Mouse (Mus musculus) liver, embryonic 14.5 days (tissue): ENCODE measurements around the gene Men1. TPM values are rescaled to one million over a fixed set of nuclear protein-coding genes. Genes with fewer than 3 reads are reported as not detected.
"Not testable (repeated sequence)": the region's sequence is repeated elsewhere in the genome, so short reads cannot be mapped to it uniquely, and the experiment has no call there.

Experiments used
- ATAC-seq: fragments of 200-750 bp; cut with Nextera tagmentation; 2 replicates; pipeline ENCODE4 v1.8.0; 2017; ENCODE audit warnings: moderate number of reproducible peaks, mild to moderate bottlenecking, moderate library complexity; ENCODE audit not compliant: insufficient read depth
- DNase-seq, 3 experiments: peaks; one replicate each; pipeline ENCODE4 v3.0.0-alpha.2; 2012 to 2013; ENCODE audit warnings: low read depth in 3 of 3, low spot score in 3 of 3
- H3K27ac ChIP-seq: fragments of 300-500 bp; sonication (generic); 2 replicates; pipeline ENCODE4 v1.5.1; 2014; ENCODE audit warnings: moderate library complexity, mild to moderate bottlenecking, control low read depth, inconsistent platforms
- H3K27me3 ChIP-seq: fragments of 300-500 bp; sonication (generic); 2 replicates; pipeline ENCODE4 v1.6.1; 2014; ENCODE audit warnings: mild to moderate bottlenecking, low read length, moderate library complexity; ENCODE audit not compliant: control insufficient read depth, insufficient read depth
- H3K36me3 ChIP-seq: fragments of 300-500 bp; sonication (generic); replicated peaks from 2 replicates; pipeline ENCODE4 v1.6.1; 2014; ENCODE audit warnings: low read depth; ENCODE audit not compliant: control insufficient read depth, insufficient read depth
- H3K4me1 ChIP-seq, 2 experiments: fragments of 200-500 bp in 1 of 2; fragments of 300-500 bp in 1 of 2; sonication (generic) in 1 of 2; replicated peaks; 2 replicates each; pipeline ENCODE4 v1.6.1; 2012 to 2014; ENCODE audit warnings: antibody characterized with exemption in 1 of 2, inconsistent platforms in 1 of 2, low read length in 1 of 2; ENCODE audit not compliant: control insufficient read depth in 2 of 2, insufficient read depth in 2 of 2
- H3K4me2 ChIP-seq: fragments of 300-500 bp; sonication (generic); 2 replicates; pipeline ENCODE4 v1.6.1; 2014; ENCODE audit warnings: low read depth, mild to moderate bottlenecking, control low read depth, moderate library complexity
- H3K4me3 ChIP-seq, 2 experiments: fragments of 200-500 bp in 1 of 2; fragments of 300-500 bp in 1 of 2; sonication (generic) in 1 of 2; 2 replicates each; pipeline ENCODE4 v1.5.1; 2012 to 2014; ENCODE audit warnings: low read depth in 2 of 2, low read length in 2 of 2, mild to moderate bottlenecking in 2 of 2, control low read depth in 1 of 2, inconsistent platforms in 1 of 2, moderate library complexity in 1 of 2; ENCODE audit not compliant: insufficient read depth in 1 of 2
- H3K9ac ChIP-seq: fragments of 300-500 bp; sonication (generic); replicated peaks from 2 replicates; pipeline ENCODE4 v1.6.1; 2014; ENCODE audit warnings: mild to moderate bottlenecking, control low read depth, moderate library complexity
- H3K9me3 ChIP-seq: fragments of 300-500 bp; sonication (generic); 2 replicates; pipeline ENCODE4 v1.6.1; 2016; ENCODE audit warnings: low read length, mixed read lengths; ENCODE audit not compliant: control insufficient read depth
- CTCF ChIP-seq: IDR thresholded peaks from 2 replicates; pipeline ENCODE4 v1.5.1; 2016; ENCODE audit warnings: antibody characterized with exemption, low read depth, control low read depth
- EP300 ChIP-seq: IDR thresholded peaks from 2 replicates; pipeline ENCODE4 v1.6.1; 2016; ENCODE audit warnings: antibody characterized with exemption, low read depth
- WGBS: fragments of 180-500 bp; shearing (Covaris S2); extraction: QIAGEN DNeasy Blood & Tissue Kit; methylation state at CpG from one replicate; pipeline ENCODE4 v1.1.7; 2014; ENCODE audit not compliant: insufficient replicate concordance; 5-methylcytosine and 5-hydroxymethylcytosine counted together
- polyA plus RNA-seq, 2 experiments: library from polyadenylated mRNA; depleted of rRNA in 1 of 2; stranded (reverse) in 1 of 2; unstranded in 1 of 2; fragments of >200 nt; fragmentation: Nextera tagmentation in 1 of 2; extraction: Ambion mirVana in 1 of 2; gene quantifications; 2 replicates each; pipeline versions ENCODE4 v1.2.1 to v1.2.3; 2012 to 2014

Men1 gene
- polyA plus RNA-seq, 2 experiments, result 12.5 to 20.4 TPM

GRCm38 (mm10) chr19:6288236-6288894 is 46.4 kb upstream of the Men1 start:
- Histone ChIP-seq H3K27me3 (no peaks in the 10 kb centered on the region), H3K4me1 (peaks cover 70 to 78% of the 10 kb centered on the region in 2 experiments), H3K4me3 (no peak overlapping the region), H3K4me2 (no peak overlapping the region), H3K9ac (no peak overlapping the region), H3K36me3 (peaks cover 30% of the 10 kb centered on the region), H3K9me3 (no peaks in the 10 kb centered on the region), H3K27ac (peak overlapping the region; percentile 4)
- no peak for DNase-seq
- 68% methylated on average over 13 of the region's 13 CpGs for WGBS
- no peak for TF ChIP-seq EP300
- TF ChIP-seq CTCF, result no peak
- ATAC-seq, result no peak

GRCm38 (mm10) chr19:6289696-6290238 is 45.0 kb upstream of the Men1 start:
- TF ChIP-seq CTCF (peak; percentile 59), EP300 (no peak)
- Histone ChIP-seq H3K36me3 (peaks cover 33% of the 10 kb centered on the region), H3K27me3 (no peaks in the 10 kb centered on the region), H3K9ac (no peak overlapping the region), H3K4me2 (no peak overlapping the region), H3K27ac (no peak overlapping the region; the same call in 1 of the 2 replicates), H3K4me1 (peaks cover 56 to 64% of the 10 kb centered on the region in 2 experiments), H3K4me3 (no peak overlapping the region), H3K9me3 (no peaks in the 10 kb centered on the region)
- DNase-seq (no peak), ATAC-seq (no peak)
- 74% methylated on average over 14 of the region's 14 CpGs for WGBS

- DNase-seq, ATAC-seq, H3K4me3 ChIP-seq, H3K27me3 ChIP-seq, H3K9me3 ChIP-seq: not testable (repeated sequence)
- Histone ChIP-seq H3K27ac (peak overlapping the region; percentile 70), H3K9ac (peak overlapping the region; percentile 33), H3K4me1 (peaks cover 46 to 56% of the 10 kb centered on the region in 2 experiments), H3K4me2 (peak overlapping the region; percentile 33), H3K36me3 (peaks cover 43% of the 10 kb centered on the region)
- 73% methylated on average over 5 of the region's 6 CpGs for WGBS
Measured at GRCm38 (mm10) chr19:6290720-6291116, 44.1 kb upstream of the Men1 start.

DNA sequence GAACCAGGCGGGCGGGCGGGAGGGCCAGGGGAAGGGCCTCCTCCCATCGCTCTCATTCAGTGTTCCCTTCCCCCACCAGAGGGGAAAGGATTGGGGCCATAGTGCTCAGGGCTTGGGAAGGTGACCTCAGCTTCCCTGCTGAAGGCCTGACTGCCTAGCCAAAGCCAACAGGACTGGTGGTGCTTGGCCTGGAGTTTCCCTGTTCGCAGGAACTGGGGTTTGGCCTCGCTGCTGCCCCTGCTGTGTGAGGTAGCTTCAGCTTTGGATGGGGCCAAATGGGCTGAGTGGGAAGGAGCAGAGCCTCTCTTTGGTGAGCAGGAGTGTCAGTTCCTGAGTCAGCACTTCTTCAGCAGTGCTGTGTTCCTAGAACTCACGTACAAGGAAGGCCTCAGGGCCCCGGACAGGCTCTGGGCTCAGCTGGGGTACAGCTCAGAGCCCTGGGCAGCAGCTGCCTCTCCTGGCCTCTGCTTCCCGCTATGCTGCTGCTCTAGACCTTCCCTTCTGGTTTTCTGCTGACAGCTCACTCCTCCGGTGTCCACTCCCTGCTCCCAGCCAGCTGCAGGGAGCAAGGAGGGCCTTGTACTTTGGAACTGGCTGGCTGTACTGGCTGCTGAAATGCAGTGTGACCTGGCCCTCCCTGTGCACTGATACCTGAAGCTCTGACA is 43.5 kb upstream of the Men1 start:
- Histone ChIP-seq H3K4me2 (peak overlapping the region; percentile 33), H3K27ac (peak overlapping the region; percentile 70), H3K4me3 (no peak overlapping the region), H3K4me1 (peaks cover 46 to 56% of the 10 kb centered on the region in 2 experiments), H3K9me3 (no peaks in the 10 kb centered on the region), H3K27me3 (no peaks in the 10 kb centered on the region), H3K9ac (peak overlapping the region; percentile 33), H3K36me3 (peaks cover 47% of the 10 kb centered on the region)
- TF ChIP-seq CTCF, result peak; percentile 25; the same call in 1 of the 2 replicates
- no peak for TF ChIP-seq EP300
- DNase-seq, result no peak
- WGBS, result 35% methylated on average over 10 of the region's 10 CpGs
- ATAC-seq, result peak; percentile 63

DNA sequence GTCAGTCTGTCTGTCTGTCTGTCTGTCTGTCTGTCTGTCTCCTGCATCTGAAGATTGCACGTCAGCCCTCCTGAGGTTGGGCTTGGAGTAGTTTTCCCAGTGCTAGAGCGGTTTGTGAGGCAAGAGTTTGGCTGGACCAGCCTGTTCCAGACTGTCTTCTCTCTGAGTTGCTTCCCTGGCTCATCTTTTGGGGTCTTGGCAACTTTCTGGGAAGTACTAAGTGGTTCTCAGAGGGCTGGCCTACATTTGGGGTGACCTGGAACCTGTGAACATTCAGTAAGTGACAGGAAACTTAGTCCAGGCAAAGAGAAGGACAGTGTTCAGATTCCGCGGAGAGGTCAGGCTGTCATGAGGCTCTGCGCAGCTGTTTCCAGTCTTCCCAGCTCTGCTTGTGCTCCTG is 42.5 kb upstream of the Men1 start:
- no peak; the same call in 1 of the 2 replicates for TF ChIP-seq CTCF
- TF ChIP-seq EP300, result no peak
- no peak for ATAC-seq
- H3K27ac ChIP-seq, result peak overlapping the region; percentile 25
- no peak overlapping the region for H3K4me3 ChIP-seq
- H3K4me2 ChIP-seq, result no peak overlapping the region
- no peak for DNase-seq
- no peaks in the 10 kb centered on the region for H3K9me3 ChIP-seq
- 84% methylated on average over 5 of the region's 5 CpGs for WGBS
- no peaks in the 10 kb centered on the region for H3K27me3 ChIP-seq
- peaks cover 47% of the 10 kb centered on the region for H3K36me3 ChIP-seq
- no peak overlapping the region for H3K9ac ChIP-seq
- H3K4me1 ChIP-seq, result peaks cover 46 to 56% of the 10 kb centered on the region in 2 experiments
